Comparison of ENCODE assay signal across 14 mouse cellular contexts in the genomic region with DNA sequence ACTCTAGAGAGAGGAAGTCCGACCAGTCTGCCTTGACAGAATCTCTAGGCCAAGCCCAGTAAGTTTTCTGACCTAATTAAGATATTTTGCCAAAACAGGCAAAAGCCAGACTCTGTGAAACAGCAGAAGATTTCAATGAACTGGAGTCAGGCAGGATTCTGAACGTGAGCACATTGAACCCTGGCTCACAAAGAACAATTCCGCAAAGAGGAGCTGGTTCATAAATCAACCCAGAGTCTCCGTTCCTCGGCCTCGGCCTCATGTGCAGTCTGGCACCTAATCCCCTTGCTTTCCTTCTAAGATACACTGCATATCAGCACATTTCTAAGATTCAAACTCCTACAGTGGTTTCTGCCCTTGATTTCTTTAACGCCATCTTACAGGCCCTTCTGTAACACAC.
DNase-seq lines count a peak whose midpoint lies in the region; ATAC-seq and TF ChIP-seq lines count a peak whose summit lies in the region.
"Had no signal": no experiment of that assay in that cellular context is flagged by ENCODE, and none has a peak within 500 bp of the region (broad histone marks: within the 10 kb centered on the region; RNA-seq: fewer than 3 reads in every experiment).

No protein-coding gene starts in this region.

- peaks cover 38% of the 10 kb centered on the region for H3K4me1 ChIP-seq in forebrain, embryonic 13.5 days
- H3K4me1 ChIP-seq in forebrain, embryonic 10.5 days: peaks cover 14% of the 10 kb centered on the region; the same call in 1 of the 2 replicates
- H3K4me1 ChIP-seq in lung, embryonic 16.5 days (replicated peaks; ENCODE audit: control insufficient read depth, insufficient read depth, low read length): peaks cover 9% of the 10 kb centered on the region
- no peaks in the 10 kb centered on the region for H3K4me1 ChIP-seq in lung, adult 2 months (ENCODE audit: control insufficient read depth, insufficient read depth, low read length)
- H3K4me1 ChIP-seq in kidney, embryonic 14.5 days (ENCODE audit: control insufficient read depth, insufficient read depth, low read length): peaks cover 11% of the 10 kb centered on the region

- peak overlapping the region; percentile 8; the same call in 1 of the 2 replicates for H3K27ac ChIP-seq in forebrain, embryonic 13.5 days
- no peak overlapping the region for H3K27ac ChIP-seq in forebrain, embryonic 10.5 days
- 0 out of 2 replicates have a peak overlapping the region, but pooled peaks have one; percentile 12 for H3K27ac ChIP-seq in lung, embryonic 16.5 days (ENCODE audit: low read length)
- 0 out of 2 replicates have a peak overlapping the region, but pooled peaks have one; percentile 6 for H3K27ac ChIP-seq in kidney, embryonic 14.5 days (ENCODE audit: low read depth, low read length)
- H3K27ac ChIP-seq: gastrocnemius, adult 2 months; heart, embryonic 15.5 days; midbrain, embryonic 15.5 days had no signal

- H3K4me3 ChIP-seq in forebrain, embryonic 13.5 days: no peak overlapping the region
- no peak overlapping the region for H3K4me3 ChIP-seq in forebrain, embryonic 10.5 days
- no peak overlapping the region for H3K4me3 ChIP-seq in lung, embryonic 16.5 days (ENCODE audit: low read length)
- H3K4me3 ChIP-seq in lung, adult 2 months (replicated peaks; ENCODE audit: extremely low read depth, low read depth, low read length): no peak overlapping the region
- no peak overlapping the region for H3K4me3 ChIP-seq in kidney, embryonic 14.5 days (ENCODE audit: low read length)
- H3K4me3 ChIP-seq: gastrocnemius, adult 2 months; heart, embryonic 15.5 days; midbrain, embryonic 15.5 days had no signal

- H3K4me2 ChIP-seq in forebrain, embryonic 13.5 days: no peak overlapping the region
- no peak overlapping the region for H3K4me2 ChIP-seq in lung, embryonic 16.5 days (ENCODE audit: low read depth, low read length)
- H3K4me2 ChIP-seq in kidney, embryonic 14.5 days (replicated peaks; ENCODE audit: low read depth, low read length): no peak overlapping the region
- H3K4me2 ChIP-seq: heart, embryonic 15.5 days; midbrain, embryonic 15.5 days had no signal

- DNase-seq in forebrain, embryonic 10.5 days (ENCODE audit: extremely low spot score, low spot score): no peak
- DNase-seq in lung, adult 2 months: no peak
- DNase-seq in skeletal muscle tissue, adult 2 months (ENCODE audit: low read depth, low spot score): peak; percentile 19
- DNase-seq in frontal cortex, postnatal 25 days (ENCODE audit: low spot score in 2 of 2): no peak
- no peak for DNase-seq in gastrocnemius, postnatal 4 days (ENCODE audit: low spot score in 2 of 2)
- DNase-seq: cerebellum, adult 9-10 months; liver, postnatal 0 days had no signal

- ATAC-seq in forebrain, embryonic 13.5 days: peak; percentile 34; the same call in 1 of the 2 replicates
- ATAC-seq in lung, embryonic 16.5 days (ENCODE audit: low read depth): no peak; the same call in 1 of the 2 replicates
- peak; percentile 62; the same call in 1 of the 2 replicates for ATAC-seq in kidney, embryonic 14.5 days (ENCODE audit: low FRiP score, low TSS enrichment)
- ATAC-seq: intestine, postnatal 0 days; liver, postnatal 0 days; midbrain, embryonic 15.5 days had no signal

- no peak for TF ChIP-seq CTCF in lung, adult 2 months (IDR thresholded peaks at IDR 0.05; ENCODE audit: insufficient read depth, low read length)

- no peaks in the 10 kb centered on the region for H3K36me3 ChIP-seq in forebrain, embryonic 13.5 days (ENCODE audit: poor library complexity, severe bottlenecking)
- no peaks in the 10 kb centered on the region for H3K36me3 ChIP-seq in forebrain, embryonic 10.5 days (replicated peaks)
- no peaks in the 10 kb centered on the region for H3K36me3 ChIP-seq in lung, embryonic 16.5 days (ENCODE audit: control insufficient read depth, insufficient read depth, low read length)
- no peaks in the 10 kb centered on the region for H3K36me3 ChIP-seq in kidney, embryonic 14.5 days (ENCODE audit: control insufficient read depth, insufficient read depth, low read length)
- H3K36me3 ChIP-seq: heart, embryonic 15.5 days; midbrain, embryonic 15.5 days had no signal

- H3K27me3 ChIP-seq in forebrain, embryonic 13.5 days: no peaks in the 10 kb centered on the region
- H3K27me3 ChIP-seq in forebrain, embryonic 10.5 days (ENCODE audit: poor library complexity, severe bottlenecking): no peaks in the 10 kb centered on the region
- H3K27me3 ChIP-seq in lung, embryonic 16.5 days (ENCODE audit: control insufficient read depth, insufficient read depth, low read depth, low read length): no peaks in the 10 kb centered on the region
- H3K27me3 ChIP-seq in kidney, embryonic 14.5 days (ENCODE audit: control insufficient read depth, insufficient read depth, low read length): no peaks in the 10 kb centered on the region
- H3K27me3 ChIP-seq: heart, embryonic 15.5 days; midbrain, embryonic 15.5 days had no signal

- 58% methylated on average over 7 of the region's 7 CpGs for WGBS in forebrain, embryonic 13.5 days
- WGBS in forebrain, embryonic 10.5 days: 90% methylated on average over 7 of the region's 7 CpGs
- 43% methylated on average over 7 of the region's 7 CpGs for WGBS in lung, embryonic 16.5 days
- 72% methylated on average over 7 of the region's 7 CpGs for WGBS in lung, adult 2 months
- 23% methylated on average over 7 of the region's 7 CpGs for WGBS in kidney, embryonic 14.5 days

- no peaks in the 10 kb centered on the region for H3K9me3 ChIP-seq in forebrain, embryonic 13.5 days (replicated peaks)
- no peaks in the 10 kb centered on the region for H3K9me3 ChIP-seq in forebrain, embryonic 10.5 days
- no peaks in the 10 kb centered on the region for H3K9me3 ChIP-seq in lung, embryonic 16.5 days (ENCODE audit: control insufficient read depth, low read length)
- H3K9me3 ChIP-seq in kidney, embryonic 14.5 days (ENCODE audit: control insufficient read depth, low read length): no peaks in the 10 kb centered on the region
- H3K9me3 ChIP-seq: heart, embryonic 15.5 days; midbrain, embryonic 15.5 days had no signal

- no peak overlapping the region for H3K9ac ChIP-seq in forebrain, embryonic 13.5 days
- no peak overlapping the region for H3K9ac ChIP-seq in lung, embryonic 16.5 days (ENCODE audit: low read length)
- H3K9ac ChIP-seq in kidney, embryonic 14.5 days (ENCODE audit: low read depth, low read length): no peak overlapping the region
- H3K9ac ChIP-seq: heart, embryonic 15.5 days; liver, postnatal 0 days; midbrain, embryonic 15.5 days had no signal

- TF ChIP-seq POLR2A in lung, adult 2 months (IDR thresholded peaks at IDR 0.05; ENCODE audit: borderline replicate concordance, extremely low read depth, low read depth, low read length): no peak
